Mouse (Mus musculus): ENCODE results near the gene Ccr7. TPM values are rescaled to one million over a fixed set of nuclear protein-coding genes. Genes with fewer than 3 reads are reported as not detected.

The Ccr7 gene
- polyA plus RNA-seq, 1 experiment = 0.07 TPM

GRCm38 (mm10) chr11:99123977-99124634 lies 30.8 kb downstream of the Ccr7 start:
- peak; percentile 77 for DNase-seq (ENCODE audit: low read depth)
- TF ChIP-seq CTCF (IDR thresholded peaks at IDR 0.05; ENCODE audit: borderline replicate concordance, extremely low read depth, insufficient read depth, insufficient read length) = peak; percentile 53; the same call in 1 of the 2 replicates
- no peak for TF ChIP-seq POLR2A (IDR thresholded peaks at IDR 0.05; ENCODE audit: borderline replicate concordance, extremely low read depth, insufficient read depth, insufficient read length, poor library complexity, severe bottlenecking)

GRCm38 (mm10) chr11:99122703-99123102 lies 32.2 kb downstream of the Ccr7 start:
- DNase-seq (ENCODE audit: low read depth) = peak; percentile 67

GRCm38 (mm10) chr11:99121218-99121631 lies 33.7 kb downstream of the Ccr7 start:
- no peak for TF ChIP-seq CTCF (IDR thresholded peaks at IDR 0.05; ENCODE audit: borderline replicate concordance, extremely low read depth, insufficient read depth, insufficient read length)
- no peak for TF ChIP-seq POLR2A (IDR thresholded peaks at IDR 0.05; ENCODE audit: borderline replicate concordance, extremely low read depth, insufficient read depth, insufficient read length, poor library complexity, severe bottlenecking)
- DNase-seq (ENCODE audit: low read depth) = peak; percentile 39

More at GRCm38 (mm10) chr11:99122703-99123102, 32.2 kb downstream of the Ccr7 start:
- TF ChIP-seq CTCF (IDR thresholded peaks at IDR 0.05; ENCODE audit: borderline replicate concordance, extremely low read depth, insufficient read depth, insufficient read length) (no peak), POLR2A (IDR thresholded peaks at IDR 0.05; ENCODE audit: borderline replicate concordance, extremely low read depth, insufficient read depth, insufficient read length, poor library complexity, severe bottlenecking) (no peak)

- TF ChIP-seq CTCF (IDR thresholded peaks at IDR 0.05; ENCODE audit: borderline replicate concordance, extremely low read depth, insufficient read depth, insufficient read length) (no peak), POLR2A (IDR thresholded peaks at IDR 0.05; ENCODE audit: borderline replicate concordance, extremely low read depth, insufficient read depth, insufficient read length, poor library complexity, severe bottlenecking) (no peak)
- peak; percentile 36 for DNase-seq (ENCODE audit: low read depth)
Observed at GRCm38 (mm10) chr11:99120524-99121217, 34.2 kb downstream of the Ccr7 start.

GRCm38 (mm10) chr11:99118963-99119362 lies 35.9 kb downstream of the Ccr7 start:
- TF ChIP-seq POLR2A (IDR thresholded peaks at IDR 0.05; ENCODE audit: borderline replicate concordance, extremely low read depth, insufficient read depth, insufficient read length, poor library complexity, severe bottlenecking) = no peak
- TF ChIP-seq CTCF (IDR thresholded peaks at IDR 0.05; ENCODE audit: borderline replicate concordance, extremely low read depth, insufficient read depth, insufficient read length) = no peak
- no peak for DNase-seq (ENCODE audit: low read depth)

- TF ChIP-seq POLR2A (IDR thresholded peaks at IDR 0.05; ENCODE audit: borderline replicate concordance, extremely low read depth, insufficient read depth, insufficient read length, poor library complexity, severe bottlenecking) (no peak), CTCF (IDR thresholded peaks at IDR 0.05; ENCODE audit: borderline replicate concordance, extremely low read depth, insufficient read depth, insufficient read length) (no peak)
- no peak for DNase-seq (ENCODE audit: low read depth)
Observed at GRCm38 (mm10) chr11:99118420-99118819, 36.5 kb downstream of the Ccr7 start.

- DNase-seq (ENCODE audit: low read depth) = no peak
- TF ChIP-seq CTCF (IDR thresholded peaks at IDR 0.05; ENCODE audit: borderline replicate concordance, extremely low read depth, insufficient read depth, insufficient read length) = no peak
- no peak for TF ChIP-seq POLR2A (IDR thresholded peaks at IDR 0.05; ENCODE audit: borderline replicate concordance, extremely low read depth, insufficient read depth, insufficient read length, poor library complexity, severe bottlenecking)
Observed at GRCm38 (mm10) chr11:99117907-99118306, 37.0 kb downstream of the Ccr7 start.

GRCm38 (mm10) chr11:99115940-99116339 lies 38.9 kb downstream of the Ccr7 start:
- TF ChIP-seq POLR2A (IDR thresholded peaks at IDR 0.05; ENCODE audit: borderline replicate concordance, extremely low read depth, insufficient read depth, insufficient read length, poor library complexity, severe bottlenecking) = no peak
- DNase-seq (ENCODE audit: low read depth) = no peak

- peak; percentile 73 for DNase-seq (ENCODE audit: low read depth)
- TF ChIP-seq CTCF (IDR thresholded peaks at IDR 0.05; ENCODE audit: borderline replicate concordance, extremely low read depth, insufficient read depth, insufficient read length) = no peak
- TF ChIP-seq POLR2A (IDR thresholded peaks at IDR 0.05; ENCODE audit: borderline replicate concordance, extremely low read depth, insufficient read depth, insufficient read length, poor library complexity, severe bottlenecking) = no peak
Observed at GRCm38 (mm10) chr11:99113111-99113510, 41.8 kb downstream of the Ccr7 start.

GRCm38 (mm10) chr11:99112700-99113099 lies 42.2 kb downstream of the Ccr7 start:
- peak; percentile 10 for DNase-seq (ENCODE audit: low read depth)
- TF ChIP-seq CTCF (IDR thresholded peaks at IDR 0.05; ENCODE audit: borderline replicate concordance, extremely low read depth, insufficient read depth, insufficient read length) (no peak), POLR2A (IDR thresholded peaks at IDR 0.05; ENCODE audit: borderline replicate concordance, extremely low read depth, insufficient read depth, insufficient read length, poor library complexity, severe bottlenecking) (no peak)

GRCm38 (mm10) chr11:99111631-99112030 lies 43.2 kb downstream of the Ccr7 start:
- no peak for DNase-seq (ENCODE audit: low read depth)

GRCm38 (mm10) chr11:99111155-99111554 lies 43.7 kb downstream of the Ccr7 start:
- peak; percentile 67 for DNase-seq (ENCODE audit: low read depth)
- TF ChIP-seq CTCF (IDR thresholded peaks at IDR 0.05; ENCODE audit: borderline replicate concordance, extremely low read depth, insufficient read depth, insufficient read length) (no peak), POLR2A (IDR thresholded peaks at IDR 0.05; ENCODE audit: borderline replicate concordance, extremely low read depth, insufficient read depth, insufficient read length, poor library complexity, severe bottlenecking) (no peak)

More at GRCm38 (mm10) chr11:99111631-99112030, 43.2 kb downstream of the Ccr7 start:
- TF ChIP-seq CTCF (IDR thresholded peaks at IDR 0.05; ENCODE audit: borderline replicate concordance, extremely low read depth, insufficient read depth, insufficient read length) (no peak), POLR2A (IDR thresholded peaks at IDR 0.05; ENCODE audit: borderline replicate concordance, extremely low read depth, insufficient read depth, insufficient read length, poor library complexity, severe bottlenecking) (no peak)
